Mouse (Mus musculus) Patski (cell line): ENCODE measurements around the gene Sbk1. TPM values are rescaled to one million over a fixed set of nuclear protein-coding genes. Genes with fewer than 3 reads are reported as not detected.

Source experiments
- ATAC-seq: fragments of 100-300 bp; one replicate; pipeline ENCODE4 v1.8.0; 2021
- CTCF ChIA-PET: fragments of 350-600 bp; sonication (Branson Sonifier 250); formaldehyde crosslinking; loops from one replicate; lab custom pipeline; 2022; ENCODE audit warnings: inconsistent platforms; lab: Charles Lee
- POLR2A ChIA-PET: fragments of 350-600 bp; sonication (Branson Sonifier 250); formaldehyde crosslinking; loops from one replicate; lab custom pipeline; 2022; ENCODE audit warnings: antibody characterized with exemption, inconsistent platforms; lab: Charles Lee
- DNase-seq: peaks from one replicate; pipeline ENCODE4 v3.0.0-alpha.2; 2011; ENCODE audit warnings: low read depth, low spot score
- H3K27me3 ChIP-seq: fragments of 371-371 bp; one replicate; pipeline ENCODE4 v1.5.1; 2021
- CTCF ChIP-seq: fragments of 100-300 bp; IDR thresholded peaks from one replicate; pipeline ENCODE4 v1.5.1; 2021
- in situ Hi-C: fragments of 300-500 bp; cut with MboI; formaldehyde crosslinking; loops from 3 replicates; pipeline ENCODE4 v1.11.1; 2018; ENCODE audit warnings: low pct_unique_long_range_greater_than_20kb, mixed read lengths
- polyA plus RNA-seq: library from polyadenylated mRNA; unstranded; gene quantifications from one replicate; pipeline ENCODE4 v1.2.3, GENCODE M21; 2021

The Sbk1 gene
- polyA plus RNA-seq, 1 experiment from 2014 or later = 19.4 TPM

DNA sequence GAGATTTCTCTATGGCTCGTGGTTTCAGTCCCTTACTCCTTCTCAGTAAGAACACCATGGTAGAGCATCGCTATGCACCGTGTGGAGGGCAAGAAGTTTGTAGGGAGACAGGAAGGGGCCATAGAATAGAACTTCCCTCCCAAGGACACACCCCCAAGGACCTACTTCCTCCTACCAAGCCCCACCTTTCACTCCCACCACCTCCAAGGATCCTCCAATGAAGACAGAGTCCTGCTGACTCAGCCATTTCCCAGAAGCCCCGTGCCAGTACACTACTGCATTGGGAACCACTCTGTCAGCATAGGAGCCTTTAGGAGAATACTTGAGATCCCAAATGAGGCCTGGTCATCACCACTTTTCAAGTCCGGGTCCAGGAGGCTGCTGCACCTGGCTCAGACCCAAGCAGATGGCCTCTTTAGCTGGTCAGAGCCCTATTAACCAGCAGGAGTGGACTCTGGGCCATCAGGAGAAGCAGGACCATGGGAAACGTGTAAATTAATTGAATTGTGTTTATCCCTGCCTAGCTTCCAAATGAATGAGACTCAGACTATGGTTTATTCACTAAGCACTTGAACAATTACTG is 28.2 kb upstream of the Sbk1 start:
- H3K27me3 ChIP-seq = peaks cover 13% of the 10 kb centered on the region
- ATAC-seq = no peak
- ChIA-PET POLR2A (no interaction called here), CTCF (no interaction called here)
- no peak for DNase-seq
- TF ChIP-seq CTCF = no peak
- in situ Hi-C loops = no loop called here

DNA sequence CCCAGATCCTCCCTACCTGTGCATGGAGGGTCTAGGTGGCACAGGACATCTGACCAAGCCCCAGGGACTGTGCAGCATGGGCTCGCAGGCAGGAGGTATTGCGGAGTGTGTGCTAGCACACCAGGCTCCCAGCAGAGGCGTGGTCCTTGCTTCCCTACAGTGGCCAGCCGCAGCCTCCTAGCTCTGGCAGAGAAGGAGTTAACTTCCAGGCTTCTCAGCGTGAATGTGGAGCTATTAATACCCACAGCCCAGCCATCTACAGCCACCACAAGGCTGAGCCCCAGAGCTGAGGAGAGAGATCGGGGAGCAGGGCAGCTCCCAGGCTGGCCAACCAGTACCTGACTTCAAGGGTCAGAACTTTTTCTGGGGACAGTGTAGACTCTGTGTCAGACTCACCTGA is 24.3 kb upstream of the Sbk1 start:
- DNase-seq (no peak), ATAC-seq (no peak)
- CTCF ChIA-PET = no interaction called here
- POLR2A ChIA-PET = no interaction called here
- in situ Hi-C loops = no loop called here
- peaks cover 24% of the 10 kb centered on the region for H3K27me3 ChIP-seq
- TF ChIP-seq CTCF = no peak

DNA sequence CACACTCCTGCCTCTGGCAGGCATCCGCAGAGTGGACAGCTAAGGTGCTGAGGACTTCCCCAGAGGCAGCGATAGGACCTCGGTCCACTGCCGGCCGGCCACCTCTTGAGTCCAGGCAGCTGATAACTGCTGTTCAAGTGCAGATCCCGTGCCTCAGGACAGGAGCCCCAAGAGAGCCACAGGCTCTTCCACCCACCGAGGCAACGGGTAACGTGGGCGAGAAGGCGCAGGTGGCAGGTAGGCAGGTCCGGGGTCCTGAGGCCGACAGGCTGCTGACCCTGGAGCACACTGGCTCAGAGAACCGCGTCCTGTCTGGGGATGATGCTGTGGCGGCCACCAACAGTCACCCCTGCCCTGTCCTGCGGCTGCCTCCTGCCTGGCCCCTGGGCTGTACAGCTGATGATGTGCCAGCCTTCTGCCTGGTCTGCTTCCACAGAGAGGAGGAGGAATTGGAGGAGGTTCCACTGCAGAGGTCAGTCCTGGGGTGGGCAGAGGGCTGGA is 23.7 kb upstream of the Sbk1 start:
- CTCF ChIA-PET = no interaction called here
- POLR2A ChIA-PET = interaction anchor here (0.6 kb wide), 1 partner anchor 665 kb away, joined by 5 read pairs; no protein-coding TSS in a partner anchor
- ATAC-seq = no peak
- peaks cover 24% of the 10 kb centered on the region for H3K27me3 ChIP-seq
- in situ Hi-C loops = no loop called here
- DNase-seq = no peak
- no peak for TF ChIP-seq CTCF

DNA sequence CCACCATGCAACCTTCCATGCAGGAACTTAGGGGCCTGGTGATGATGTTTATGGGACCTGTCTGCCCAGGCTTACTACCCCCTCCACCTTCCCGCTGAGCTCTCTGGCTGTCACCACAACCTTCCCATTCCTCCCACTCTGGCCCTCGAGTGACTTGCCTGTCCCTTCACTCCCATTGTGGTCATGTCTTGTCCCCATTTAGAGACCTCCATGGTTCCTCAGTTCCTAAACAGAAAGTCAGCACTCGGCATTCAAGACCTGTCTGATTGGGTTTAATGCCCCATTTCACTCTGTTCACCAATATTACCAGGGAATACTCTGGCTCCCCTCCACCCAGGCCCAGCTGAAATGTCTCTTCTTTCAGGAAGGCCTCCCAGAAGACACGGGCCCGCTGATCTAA is 23.3 kb upstream of the Sbk1 start:
- ChIA-PET POLR2A (interaction anchor here (0.6 kb wide), 1 partner anchor 665 kb away, joined by 5 read pairs; no protein-coding TSS in a partner anchor), CTCF (no interaction called here)
- DNase-seq (no peak), ATAC-seq (no peak)
- TF ChIP-seq CTCF = no peak
- in situ Hi-C loops = no loop called here
- peaks cover 24% of the 10 kb centered on the region for H3K27me3 ChIP-seq

DNA sequence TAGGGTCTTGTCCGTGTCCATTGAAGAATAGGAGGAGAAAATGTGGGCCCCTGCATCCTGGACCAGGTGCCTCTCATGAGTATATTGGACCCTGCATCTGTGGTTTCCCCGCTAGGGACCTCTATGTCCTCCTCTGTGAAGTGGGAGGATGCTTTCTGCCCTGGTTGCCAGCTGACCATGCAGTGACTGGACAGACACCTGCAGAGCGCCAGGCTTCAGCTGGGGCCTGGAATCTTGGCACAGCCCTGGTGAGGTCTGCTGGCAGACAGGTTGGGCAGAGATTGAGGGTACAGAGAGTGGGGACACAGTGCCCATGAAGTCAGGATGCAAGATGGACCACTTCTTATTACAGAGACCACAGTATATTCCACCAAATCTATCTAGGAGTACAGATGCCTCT is 22.4 kb upstream of the Sbk1 start:
- H3K27me3 ChIP-seq = peaks cover 24% of the 10 kb centered on the region
- POLR2A ChIA-PET = no interaction called here
- CTCF ChIA-PET = no interaction called here
- DNase-seq (no peak), ATAC-seq (no peak)
- in situ Hi-C loops = no loop called here
- TF ChIP-seq CTCF = no peak

DNA sequence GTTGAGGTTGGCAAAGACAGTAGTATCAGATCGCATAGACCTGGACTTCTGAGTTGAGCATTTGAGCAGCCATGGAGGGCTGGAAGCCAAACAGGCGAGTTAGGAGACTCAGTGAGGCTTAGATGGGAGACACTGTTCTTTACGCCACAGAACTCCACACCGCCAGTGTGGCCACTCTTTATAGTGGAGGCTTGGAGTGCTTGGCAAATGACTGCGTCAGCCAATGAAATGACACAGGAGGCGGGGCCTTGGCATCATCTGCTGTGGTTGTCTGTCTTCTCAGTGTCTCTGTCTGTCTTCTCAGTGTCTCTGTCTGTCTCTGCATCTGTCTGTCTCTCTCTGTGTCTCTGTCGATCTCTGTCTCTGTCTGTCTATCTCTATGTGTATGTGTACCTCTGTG is 21.9 kb upstream of the Sbk1 start:
- in situ Hi-C loops = no loop called here
- ChIA-PET POLR2A (no interaction called here), CTCF (no interaction called here)
- peaks cover 24% of the 10 kb centered on the region for H3K27me3 ChIP-seq
- DNase-seq = no peak
- no peak for TF ChIP-seq CTCF
- ATAC-seq = no peak

DNA sequence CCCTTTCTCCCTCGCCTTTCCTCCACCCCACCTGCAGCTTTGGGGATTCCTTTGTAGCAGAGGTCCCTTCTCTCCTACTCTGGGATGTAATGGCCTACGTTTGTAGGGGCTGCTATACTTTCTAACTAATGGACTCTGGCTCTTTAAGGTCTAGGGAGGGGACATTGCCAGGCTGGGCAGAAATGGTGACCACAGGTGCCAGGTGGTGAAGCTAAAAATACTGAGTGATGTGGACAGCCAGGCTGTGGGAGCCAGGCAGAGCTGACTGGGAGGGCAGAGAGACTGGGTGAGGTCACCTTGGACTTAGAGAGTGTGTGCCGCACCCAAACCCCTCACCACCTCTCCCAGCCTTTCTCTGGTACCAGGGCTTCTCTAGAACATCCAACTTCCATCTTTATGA is 20.7 kb upstream of the Sbk1 start:
- TF ChIP-seq CTCF = no peak
- CTCF ChIA-PET = no interaction called here
- ATAC-seq = no peak
- POLR2A ChIA-PET = no interaction called here
- in situ Hi-C loops = no loop called here
- DNase-seq = no peak
- peaks cover 23% of the 10 kb centered on the region for H3K27me3 ChIP-seq

DNA sequence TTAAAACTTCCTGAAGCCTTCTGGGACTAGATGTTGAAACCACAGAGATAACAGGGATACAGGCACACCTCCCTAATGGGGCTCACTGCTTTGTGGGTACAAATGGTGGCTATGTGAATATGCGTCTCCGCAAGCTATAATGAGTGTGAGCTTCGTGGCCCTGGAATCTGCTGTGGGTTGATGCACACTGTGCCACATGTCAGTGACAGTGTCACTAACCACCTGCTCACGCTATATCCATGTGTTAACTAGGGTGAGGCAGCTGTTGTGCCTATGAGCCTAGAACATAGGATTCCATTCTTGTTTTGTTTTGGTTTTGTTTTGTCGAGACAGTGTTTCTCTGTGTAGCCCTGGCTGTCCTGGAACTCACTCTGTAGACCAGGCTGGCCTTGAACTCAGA is 20.2 kb upstream of the Sbk1 start:
- ATAC-seq = no peak
- ChIA-PET CTCF (no interaction called here), POLR2A (no interaction called here)
- no peak for TF ChIP-seq CTCF
- DNase-seq = no peak
- H3K27me3 ChIP-seq = peaks cover 21% of the 10 kb centered on the region
- in situ Hi-C loops = no loop called here

DNA sequence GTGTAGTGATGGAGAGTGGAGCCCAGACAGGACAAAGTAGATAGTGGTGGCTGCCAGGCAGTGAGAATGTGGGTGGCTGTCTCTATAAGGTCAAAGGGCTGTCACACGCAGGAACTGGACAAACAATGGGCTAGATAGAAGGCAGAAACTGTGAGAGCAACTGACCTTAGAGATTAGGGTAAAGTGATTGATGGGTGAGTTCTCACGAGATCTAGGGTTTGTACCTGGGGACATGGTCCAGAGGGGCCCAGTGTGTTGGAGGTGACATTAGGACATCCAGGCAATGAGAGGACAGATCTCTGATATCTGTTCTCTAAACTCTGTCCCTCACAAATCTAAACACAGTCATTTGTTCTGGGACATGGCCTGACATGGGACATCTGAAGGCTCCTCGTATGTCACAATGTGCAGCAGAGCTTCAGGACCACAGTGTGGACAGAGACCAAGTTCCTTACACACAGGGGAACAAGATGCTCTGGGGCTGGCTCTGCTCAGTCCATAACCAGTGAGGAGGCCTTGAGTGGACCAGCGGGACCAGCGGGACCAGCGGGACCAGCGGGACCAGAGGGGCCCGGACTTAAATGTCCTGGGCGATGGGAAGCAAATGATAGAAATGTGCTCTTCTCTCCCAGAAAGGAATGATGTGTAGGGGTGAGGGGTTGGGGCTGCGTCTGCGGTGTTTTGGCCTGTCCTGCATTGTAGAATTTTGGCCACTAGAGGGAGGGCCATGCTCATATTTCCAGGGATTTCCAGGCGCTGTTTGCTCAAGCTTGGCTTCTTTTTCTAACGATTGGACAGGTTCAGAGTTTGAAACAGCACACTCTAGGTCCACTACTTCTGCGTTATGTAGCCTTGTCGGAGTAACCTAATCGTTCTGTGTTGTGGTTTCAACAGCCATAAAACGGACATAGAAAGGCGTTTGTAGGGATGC is 11.9 kb upstream of the Sbk1 start:
- peak; percentile 88 for TF ChIP-seq CTCF
- no peak for DNase-seq
- ChIA-PET CTCF (no interaction called here), POLR2A (no interaction called here)
- in situ Hi-C loops = loop anchor here (5.0 kb wide), 1 partner anchor 42 kb away; no protein-coding TSS in a partner anchor
- ATAC-seq = no peak
- H3K27me3 ChIP-seq = no peaks in the 10 kb centered on the region

DNA sequence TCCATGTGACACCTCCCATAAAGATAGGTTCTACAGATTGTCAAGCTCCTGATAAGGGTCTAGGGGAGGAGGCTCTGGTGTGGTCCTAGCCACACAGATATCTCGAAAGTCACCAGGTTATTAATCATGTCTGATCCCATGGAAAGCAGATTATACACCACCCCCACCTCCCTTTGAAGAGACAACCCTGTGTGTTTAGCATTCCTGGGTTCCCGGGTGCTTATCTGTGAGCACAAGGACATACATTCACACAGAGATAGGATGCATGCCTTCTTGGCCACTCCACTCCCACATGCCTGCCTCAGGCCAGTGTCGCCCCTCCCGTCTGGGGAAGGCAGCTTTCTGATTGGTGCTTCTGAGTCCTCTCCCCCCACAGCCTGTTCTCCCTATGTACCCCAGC is 10.6 kb upstream of the Sbk1 start:
- ChIA-PET POLR2A (no interaction called here), CTCF (interaction anchor here (1.5 kb wide), 1 partner anchor 115 kb away, joined by 3 read pairs; the partner anchor contains the start of gene Spns1)
- no peak for ATAC-seq

DNA sequence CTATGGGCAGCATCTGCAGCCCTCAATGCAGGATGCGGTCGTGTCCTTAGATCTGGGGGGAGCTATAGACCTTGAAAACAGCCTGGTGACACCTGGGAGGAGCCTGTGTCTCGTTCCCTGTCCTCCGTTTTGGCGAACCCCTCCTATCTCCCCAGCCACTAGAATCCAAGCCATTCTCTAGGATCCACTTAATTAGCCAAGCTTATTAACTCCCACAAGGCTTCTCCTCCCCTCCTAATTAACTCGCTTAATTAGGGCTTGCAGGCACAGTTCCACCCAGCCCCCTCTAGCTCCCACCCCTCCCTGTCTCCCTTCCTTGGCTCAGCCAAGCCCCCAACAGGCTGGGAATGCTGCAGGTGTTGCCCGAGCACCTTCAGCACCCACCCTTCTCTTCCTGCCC is 8.5 kb upstream of the Sbk1 start:
- DNase-seq (no peak), ATAC-seq (no peak)
- ChIA-PET CTCF (no interaction called here), POLR2A (no interaction called here)
- no peak for TF ChIP-seq CTCF
- in situ Hi-C loops = loop anchor here (5.0 kb wide), 1 partner anchor 38 kb away; no protein-coding TSS in a partner anchor
- no peaks in the 10 kb centered on the region for H3K27me3 ChIP-seq

More for the DNA sequence above, 10.6 kb upstream of the Sbk1 start:
- no peak for DNase-seq
- no peaks in the 10 kb centered on the region for H3K27me3 ChIP-seq
- TF ChIP-seq CTCF = no peak
- in situ Hi-C loops = loop anchor here (5.0 kb wide), 1 partner anchor 40 kb away; no protein-coding TSS in a partner anchor
